Mouse (Mus musculus): ENCODE measurements around the gene Actg2.

- TF ChIP-seq ZC3H11A (IDR thresholded peaks at IDR 0.05; ENCODE audit: borderline replicate concordance, low read depth, low read length) = no peak
- no peak for TF ChIP-seq CHD2 (IDR thresholded peaks at IDR 0.05; ENCODE audit: low read depth, low read length)
- TF ChIP-seq ZNF384 (IDR thresholded peaks at IDR 0.05; ENCODE audit: low read depth, low read length) = no peak
- no peak for TF ChIP-seq HCFC1 (IDR thresholded peaks at IDR 0.05; ENCODE audit: borderline replicate concordance, insufficient read depth, low read length)
Observed at GRCm38 (mm10) chr6:83582938-83583270, 46.8 kb upstream of the Actg2 start.

All from ES-E14 (cell line).